Mouse (Mus musculus): Measurements from ENCODE around the gene Adprm. TPM values are rescaled to one million over a fixed set of nuclear protein-coding genes. Genes with fewer than 3 reads are reported as not detected.

Gene Adprm
- polyA plus RNA-seq, 1 experiment from 2014 or later, result 26.6 TPM

DNA sequence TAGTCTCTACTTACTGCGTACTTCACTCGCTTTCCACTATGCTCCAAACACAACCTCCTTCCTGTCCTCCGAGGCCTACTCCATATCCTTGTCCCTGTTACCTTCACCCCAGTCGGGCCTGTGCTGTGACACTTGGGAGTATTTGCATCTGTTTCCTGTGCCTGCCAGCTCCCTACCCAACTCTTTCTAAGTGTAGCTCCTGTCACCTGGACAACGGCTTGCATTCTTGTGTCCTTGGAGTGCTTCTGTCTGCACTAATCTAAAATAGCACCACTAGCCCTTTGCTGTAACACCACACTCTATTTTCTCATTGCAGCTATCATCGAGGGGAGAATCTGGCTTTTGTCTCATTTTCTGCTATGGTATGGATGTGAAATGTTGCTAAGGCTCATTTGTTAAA, 11.9 kb downstream of the Adprm start:
- Histone ChIP-seq H3K4me3 (replicated peaks; ENCODE audit: low read length) (no peak overlapping the region), H3K9ac (ENCODE audit: low read length) (no peak overlapping the region), H3K36me3 (ENCODE audit: control insufficient read depth, insufficient read depth, low read length) (peaks cover 26% of the 10 kb centered on the region), H3K27me3 (ENCODE audit: control insufficient read depth, insufficient read depth, low read length) (no peaks in the 10 kb centered on the region), H3K27ac (ENCODE audit: low read length) (no peak overlapping the region), H3K4me1 (ENCODE audit: control insufficient read depth, insufficient read depth, low read length) (no peaks in the 10 kb centered on the region), H3K9me3 (replicated peaks; ENCODE audit: control insufficient read depth, low read length) (no peaks in the 10 kb centered on the region), H3K4me2 (ENCODE audit: low read depth, low read length) (no peak overlapping the region)
- no peak for ATAC-seq (ENCODE audit: insufficient read depth, low FRiP score)
- WGBS, result 93% methylated on average over 6 of the region's 6 CpGs

- no peak for ATAC-seq (ENCODE audit: insufficient read depth, low FRiP score)
- no peak overlapping the region for H3K4me2 ChIP-seq (ENCODE audit: low read depth, low read length)
- H3K9ac ChIP-seq (ENCODE audit: low read length), result no peak overlapping the region
- WGBS, result 92% methylated on average over 3 of the region's 3 CpGs
- no peak overlapping the region for H3K27ac ChIP-seq (ENCODE audit: low read length)
- no peaks in the 10 kb centered on the region for H3K9me3 ChIP-seq (replicated peaks; ENCODE audit: control insufficient read depth, low read length)
- no peaks in the 10 kb centered on the region for H3K27me3 ChIP-seq (ENCODE audit: control insufficient read depth, insufficient read depth, low read length)
- no peak overlapping the region for H3K4me3 ChIP-seq (replicated peaks; ENCODE audit: low read length)
- peaks cover 26% of the 10 kb centered on the region for H3K36me3 ChIP-seq (ENCODE audit: control insufficient read depth, insufficient read depth, low read length)
- H3K4me1 ChIP-seq (ENCODE audit: control insufficient read depth, insufficient read depth, low read length), result no peaks in the 10 kb centered on the region
Observed at GRCm38 (mm10) chr11:67039799-67040198, 12.6 kb downstream of the Adprm start.

GRCm38 (mm10) chr11:67036892-67037291, 15.5 kb downstream of the Adprm start:
- 94% methylated on average over 9 of the region's 9 CpGs for WGBS
- H3K4me3 ChIP-seq (replicated peaks; ENCODE audit: low read length), result no peak overlapping the region
- no peak overlapping the region for H3K4me2 ChIP-seq (ENCODE audit: low read depth, low read length)
- no peak overlapping the region for H3K9ac ChIP-seq (ENCODE audit: low read length)
- no peaks in the 10 kb centered on the region for H3K4me1 ChIP-seq (ENCODE audit: control insufficient read depth, insufficient read depth, low read length)
- ATAC-seq (ENCODE audit: insufficient read depth, low FRiP score), result no peak
- no peaks in the 10 kb centered on the region for H3K9me3 ChIP-seq (replicated peaks; ENCODE audit: control insufficient read depth, low read length)
- H3K27ac ChIP-seq (ENCODE audit: low read length), result no peak overlapping the region
- peaks cover 26% of the 10 kb centered on the region for H3K36me3 ChIP-seq (ENCODE audit: control insufficient read depth, insufficient read depth, low read length)
- no peaks in the 10 kb centered on the region for H3K27me3 ChIP-seq (ENCODE audit: control insufficient read depth, insufficient read depth, low read length)

- Histone ChIP-seq H3K4me1 (ENCODE audit: control insufficient read depth, insufficient read depth, low read length) (no peaks in the 10 kb centered on the region), H3K9ac (ENCODE audit: low read length) (no peak overlapping the region), H3K27me3 (ENCODE audit: control insufficient read depth, insufficient read depth, low read length) (no peaks in the 10 kb centered on the region), H3K9me3 (replicated peaks; ENCODE audit: control insufficient read depth, low read length) (no peaks in the 10 kb centered on the region), H3K4me2 (ENCODE audit: low read depth, low read length) (no peak overlapping the region), H3K27ac (ENCODE audit: low read length) (no peak overlapping the region), H3K36me3 (ENCODE audit: control insufficient read depth, insufficient read depth, low read length) (peaks cover 22% of the 10 kb centered on the region), H3K4me3 (replicated peaks; ENCODE audit: low read length) (no peak overlapping the region)
- 91% methylated on average over 6 of the region's 6 CpGs for WGBS
- ATAC-seq (ENCODE audit: insufficient read depth, low FRiP score), result no peak
Observed at GRCm38 (mm10) chr11:67036229-67036628, 16.2 kb downstream of the Adprm start.

GRCm38 (mm10) chr11:67034775-67035485, 17.5 kb downstream of the Adprm start:
- no peaks in the 10 kb centered on the region for H3K4me1 ChIP-seq (ENCODE audit: control insufficient read depth, insufficient read depth, low read length)
- no peak overlapping the region for H3K4me2 ChIP-seq (ENCODE audit: low read depth, low read length)
- H3K4me3 ChIP-seq (replicated peaks; ENCODE audit: low read length), result no peak overlapping the region
- no peaks in the 10 kb centered on the region for H3K27me3 ChIP-seq (ENCODE audit: control insufficient read depth, insufficient read depth, low read length)
- H3K36me3 ChIP-seq (ENCODE audit: control insufficient read depth, insufficient read depth, low read length), result peaks cover 11% of the 10 kb centered on the region; the same call in 1 of the 2 replicates
- no peaks in the 10 kb centered on the region for H3K9me3 ChIP-seq (replicated peaks; ENCODE audit: control insufficient read depth, low read length)
- no peak overlapping the region for H3K27ac ChIP-seq (ENCODE audit: low read length)
- ATAC-seq (ENCODE audit: insufficient read depth, low FRiP score), result no peak
- H3K9ac ChIP-seq (ENCODE audit: low read length), result no peak overlapping the region
- 60% methylated on average over 4 of the region's 4 CpGs for WGBS

DNA sequence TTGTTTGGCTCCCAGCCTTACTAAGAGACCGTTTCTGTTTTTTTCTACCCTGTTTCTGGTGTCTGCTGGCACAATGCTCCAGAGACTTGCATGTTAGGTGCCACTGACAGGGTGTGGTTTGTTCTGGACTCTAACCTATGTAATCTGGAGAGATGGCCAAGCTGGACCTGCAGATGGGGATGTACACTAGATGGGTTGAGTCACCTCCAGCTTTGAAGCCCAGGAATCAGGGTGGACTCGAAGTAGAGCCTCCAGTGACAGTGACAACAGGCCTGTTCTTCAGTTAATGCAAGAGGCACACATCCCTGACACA, 20.8 kb downstream of the Adprm start:
- no peaks in the 10 kb centered on the region for H3K36me3 ChIP-seq (ENCODE audit: control insufficient read depth, insufficient read depth, low read length)

DNA sequence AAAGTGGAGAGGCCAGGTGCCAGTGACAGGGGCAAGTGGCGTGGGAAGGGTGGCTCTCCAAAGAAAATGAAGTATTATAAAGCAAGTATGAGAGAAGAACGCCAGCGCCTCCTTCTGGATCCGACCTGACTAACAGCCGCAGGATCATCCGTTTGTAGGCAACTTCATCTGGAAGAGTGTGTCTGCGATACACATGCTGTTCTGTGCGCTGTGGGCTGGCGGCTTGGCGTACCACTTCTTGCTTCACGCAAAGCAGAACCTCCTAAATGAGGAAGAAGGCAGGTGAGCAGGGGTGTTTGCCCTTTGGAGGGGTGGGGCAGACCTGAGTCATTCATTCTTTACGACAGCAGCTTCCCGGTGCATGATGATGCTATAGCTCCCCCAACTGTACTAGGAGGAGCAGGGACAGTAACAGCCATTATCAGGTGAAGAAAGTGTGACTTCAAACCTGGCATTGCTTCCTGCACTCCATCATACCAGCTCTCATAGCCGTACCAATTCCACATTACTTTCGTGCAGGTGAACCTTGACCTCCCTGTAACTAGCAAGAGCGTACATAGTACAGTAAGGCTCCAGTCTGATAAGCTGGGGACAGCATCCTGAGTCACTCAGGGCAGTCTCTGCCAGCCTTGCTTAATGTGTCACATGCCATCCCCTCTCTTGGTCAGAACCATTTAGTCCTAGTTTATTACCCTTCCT, 21.3 kb downstream of the Adprm start:
- H3K36me3 ChIP-seq (ENCODE audit: control insufficient read depth, insufficient read depth, low read length), result no peaks in the 10 kb centered on the region
- no peak overlapping the region for H3K27ac ChIP-seq (ENCODE audit: low read length)
- no peaks in the 10 kb centered on the region for H3K9me3 ChIP-seq (replicated peaks; ENCODE audit: control insufficient read depth, low read length)
- no peaks in the 10 kb centered on the region for H3K4me1 ChIP-seq (ENCODE audit: control insufficient read depth, insufficient read depth, low read length)
- 50% methylated on average over 16 of the region's 16 CpGs for WGBS
- H3K27me3 ChIP-seq (ENCODE audit: control insufficient read depth, insufficient read depth, low read length), result no peaks in the 10 kb centered on the region
- no peak overlapping the region for H3K9ac ChIP-seq (ENCODE audit: low read length)
- no peak overlapping the region for H3K4me2 ChIP-seq (ENCODE audit: low read depth, low read length)
- no peak overlapping the region for H3K4me3 ChIP-seq (replicated peaks; ENCODE audit: low read length)
- peak; percentile 77 for ATAC-seq (ENCODE audit: insufficient read depth, low FRiP score)

More for the DNA sequence above, 20.8 kb downstream of the Adprm start:
- 64% methylated on average over 2 of the region's 2 CpGs for WGBS
- Histone ChIP-seq H3K4me3 (replicated peaks; ENCODE audit: low read length) (no peak overlapping the region), H3K27ac (ENCODE audit: low read length) (no peak overlapping the region), H3K9ac (ENCODE audit: low read length) (no peak overlapping the region), H3K27me3 (ENCODE audit: control insufficient read depth, insufficient read depth, low read length) (no peaks in the 10 kb centered on the region), H3K4me2 (ENCODE audit: low read depth, low read length) (no peak overlapping the region), H3K9me3 (replicated peaks; ENCODE audit: control insufficient read depth, low read length) (no peaks in the 10 kb centered on the region), H3K4me1 (ENCODE audit: control insufficient read depth, insufficient read depth, low read length) (no peaks in the 10 kb centered on the region)
- ATAC-seq (ENCODE audit: insufficient read depth, low FRiP score), result no peak

DNA sequence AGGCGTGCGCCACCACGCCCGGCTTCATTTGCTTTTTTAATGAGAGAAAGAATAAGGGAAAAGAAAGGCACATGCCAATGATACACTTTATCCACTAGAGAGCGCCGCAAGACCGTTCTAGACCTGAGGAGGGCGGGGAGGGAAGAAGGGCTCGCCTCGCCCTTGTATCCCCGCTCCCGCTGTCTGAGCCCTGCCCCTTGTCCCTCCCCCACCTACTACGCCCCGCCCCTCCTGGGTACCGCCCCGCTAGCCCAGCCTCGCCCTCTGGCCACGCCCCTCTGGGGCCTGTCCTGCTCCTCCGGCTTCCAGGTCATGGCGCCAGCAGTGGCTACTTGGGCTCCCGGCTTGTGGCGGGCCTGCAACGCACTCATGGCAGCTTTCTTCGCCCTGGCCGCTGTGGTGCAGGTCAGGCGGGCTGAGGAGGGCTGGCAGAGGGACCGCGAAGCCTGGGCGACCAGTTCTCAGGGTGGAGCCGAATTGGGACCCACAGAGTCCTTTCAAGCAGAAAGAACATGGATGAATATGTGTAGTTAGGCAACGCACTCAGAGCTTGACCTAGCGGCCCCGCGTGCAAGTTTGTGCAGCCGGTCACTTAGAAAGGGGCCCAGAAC, 27.4 kb downstream of the Adprm start, which contains the start of gene Tmem220:
Gene Tmem220, plus strand, starts transcription at position 288 of the 611 bp plus-strand sequence.
- ATAC-seq (ENCODE audit: insufficient read depth, low FRiP score), result peak; percentile 97
- H3K27me3 ChIP-seq (ENCODE audit: control insufficient read depth, insufficient read depth, low read length), result no peaks in the 10 kb centered on the region
- H3K36me3 ChIP-seq (ENCODE audit: control insufficient read depth, insufficient read depth, low read length), result no peaks in the 10 kb centered on the region
- H3K4me1 ChIP-seq (ENCODE audit: control insufficient read depth, insufficient read depth, low read length), result no peaks in the 10 kb centered on the region
- peak within 1 kb of the TSS; percentile 61 for H3K4me2 ChIP-seq (ENCODE audit: low read depth, low read length)
- H3K27ac ChIP-seq (ENCODE audit: low read length), result 0 out of 2 replicates have a peak within 1 kb of the TSS, but pooled peaks have one; percentile 15
- H3K9me3 ChIP-seq (replicated peaks; ENCODE audit: control insufficient read depth, low read length), result no peaks in the 10 kb centered on the region
- peak within 1 kb of the TSS; percentile 83 for H3K9ac ChIP-seq (ENCODE audit: low read length)
- H3K4me3 ChIP-seq (replicated peaks; ENCODE audit: low read length), result peak within 1 kb of the TSS; percentile 62
- WGBS, result 2% methylated on average over 35 of the region's 35 CpGs

GRCm38 (mm10) chr11:67023802-67024340, 28.5 kb downstream of the Adprm start:
- H3K9ac ChIP-seq (ENCODE audit: low read length), result no peak overlapping the region
- WGBS, result 45% methylated on average over 6 of the region's 6 CpGs
- peak overlapping the region; percentile 61; the same call in 1 of the 2 replicates for H3K4me2 ChIP-seq (ENCODE audit: low read depth, low read length)

More at GRCm38 (mm10) chr11:67023802-67024340, 28.5 kb downstream of the Adprm start:
- Histone ChIP-seq H3K4me3 (replicated peaks; ENCODE audit: low read length) (no peak overlapping the region; the same call in 1 of the 2 replicates), H3K27me3 (ENCODE audit: control insufficient read depth, insufficient read depth, low read length) (no peaks in the 10 kb centered on the region), H3K27ac (ENCODE audit: low read length) (no peak overlapping the region), H3K9me3 (replicated peaks; ENCODE audit: control insufficient read depth, low read length) (no peaks in the 10 kb centered on the region), H3K36me3 (ENCODE audit: control insufficient read depth, insufficient read depth, low read length) (no peaks in the 10 kb centered on the region), H3K4me1 (ENCODE audit: control insufficient read depth, insufficient read depth, low read length) (no peaks in the 10 kb centered on the region)
- ATAC-seq (ENCODE audit: insufficient read depth, low FRiP score), result no peak

All from stomach, embryonic 16.5 days (tissue).